Mouse (Mus musculus) liver, embryonic 14.5 days (tissue): ENCODE measurements around the gene Id3. TPM values are rescaled to one million over a fixed set of nuclear protein-coding genes. Genes with fewer than 3 reads are reported as not detected.

ENCODE experiments used
- ATAC-seq: fragments of 200-750 bp; cut with Nextera tagmentation; 2 replicates; pipeline ENCODE4 v1.8.0; 2017; ENCODE audit warnings: moderate number of reproducible peaks, mild to moderate bottlenecking, moderate library complexity; ENCODE audit not compliant: insufficient read depth
- DNase-seq, 3 experiments: peaks; one replicate each; pipeline ENCODE4 v3.0.0-alpha.2; 2012 to 2013; ENCODE audit warnings: low read depth in 3 of 3, low spot score in 3 of 3
- H3K27ac ChIP-seq: fragments of 300-500 bp; sonication (generic); 2 replicates; pipeline ENCODE4 v1.5.1; 2014; ENCODE audit warnings: moderate library complexity, mild to moderate bottlenecking, control low read depth, inconsistent platforms
- H3K27me3 ChIP-seq: fragments of 300-500 bp; sonication (generic); 2 replicates; pipeline ENCODE4 v1.6.1; 2014; ENCODE audit warnings: mild to moderate bottlenecking, low read length, moderate library complexity; ENCODE audit not compliant: control insufficient read depth, insufficient read depth
- H3K36me3 ChIP-seq: fragments of 300-500 bp; sonication (generic); replicated peaks from 2 replicates; pipeline ENCODE4 v1.6.1; 2014; ENCODE audit warnings: low read depth; ENCODE audit not compliant: control insufficient read depth, insufficient read depth
- H3K4me1 ChIP-seq, 2 experiments: fragments of 200-500 bp in 1 of 2; fragments of 300-500 bp in 1 of 2; sonication (generic) in 1 of 2; replicated peaks; 2 replicates each; pipeline ENCODE4 v1.6.1; 2012 to 2014; ENCODE audit warnings: antibody characterized with exemption in 1 of 2, inconsistent platforms in 1 of 2, low read length in 1 of 2; ENCODE audit not compliant: control insufficient read depth in 2 of 2, insufficient read depth in 2 of 2
- H3K4me2 ChIP-seq: fragments of 300-500 bp; sonication (generic); 2 replicates; pipeline ENCODE4 v1.6.1; 2014; ENCODE audit warnings: low read depth, mild to moderate bottlenecking, control low read depth, moderate library complexity
- H3K4me3 ChIP-seq, 2 experiments: fragments of 200-500 bp in 1 of 2; fragments of 300-500 bp in 1 of 2; sonication (generic) in 1 of 2; 2 replicates each; pipeline ENCODE4 v1.5.1; 2012 to 2014; ENCODE audit warnings: low read depth in 2 of 2, low read length in 2 of 2, mild to moderate bottlenecking in 2 of 2, control low read depth in 1 of 2, inconsistent platforms in 1 of 2, moderate library complexity in 1 of 2; ENCODE audit not compliant: insufficient read depth in 1 of 2
- H3K9ac ChIP-seq: fragments of 300-500 bp; sonication (generic); replicated peaks from 2 replicates; pipeline ENCODE4 v1.6.1; 2014; ENCODE audit warnings: mild to moderate bottlenecking, control low read depth, moderate library complexity
- H3K9me3 ChIP-seq: fragments of 300-500 bp; sonication (generic); 2 replicates; pipeline ENCODE4 v1.6.1; 2016; ENCODE audit warnings: low read length, mixed read lengths; ENCODE audit not compliant: control insufficient read depth
- CTCF ChIP-seq: IDR thresholded peaks from 2 replicates; pipeline ENCODE4 v1.5.1; 2016; ENCODE audit warnings: antibody characterized with exemption, low read depth, control low read depth
- EP300 ChIP-seq: IDR thresholded peaks from 2 replicates; pipeline ENCODE4 v1.6.1; 2016; ENCODE audit warnings: antibody characterized with exemption, low read depth
- WGBS: fragments of 180-500 bp; shearing (Covaris S2); extraction: QIAGEN DNeasy Blood & Tissue Kit; methylation state at CpG from one replicate; pipeline ENCODE4 v1.1.7; 2014; ENCODE audit not compliant: insufficient replicate concordance; 5-methylcytosine and 5-hydroxymethylcytosine counted together
- polyA plus RNA-seq, 2 experiments: library from polyadenylated mRNA; depleted of rRNA in 1 of 2; stranded (reverse) in 1 of 2; unstranded in 1 of 2; fragments of >200 nt; fragmentation: Nextera tagmentation in 1 of 2; extraction: Ambion mirVana in 1 of 2; gene quantifications; 2 replicates each; pipeline versions ENCODE4 v1.2.1 to v1.2.3; 2012 to 2014

Gene Id3
- polyA plus RNA-seq, 2 experiments: 23.0 to 33.8 TPM

DNA sequence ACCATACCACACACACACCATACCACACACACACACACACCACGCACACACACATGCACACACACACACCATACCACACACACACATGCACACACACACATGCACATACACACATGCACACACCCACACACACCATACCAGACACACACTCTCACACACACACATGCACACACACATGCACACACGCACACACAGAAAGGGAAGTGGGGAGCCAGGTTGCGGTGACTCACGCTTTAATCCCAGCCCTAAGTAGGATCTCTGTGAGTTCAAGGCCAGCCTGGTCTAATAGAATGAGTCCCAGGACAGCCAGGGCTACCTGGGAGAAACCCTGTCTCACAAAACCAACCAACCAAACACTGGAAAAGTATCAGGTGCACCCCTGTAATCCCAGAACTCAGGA is 18.7 kb upstream of the Id3 start:
- no peak overlapping the region for H3K4me2 ChIP-seq
- ATAC-seq (no peak), DNase-seq (no peak)
- 80% methylated on average over 4 of the region's 4 CpGs for WGBS
- no peaks in the 10 kb centered on the region for H3K36me3 ChIP-seq
- H3K9me3 ChIP-seq: no peaks in the 10 kb centered on the region
- TF ChIP-seq EP300 (no peak), CTCF (no peak)
- no peak overlapping the region for H3K4me3 ChIP-seq
- no peak overlapping the region for H3K9ac ChIP-seq
- H3K4me1 ChIP-seq: peaks cover 0 to 4% of the 10 kb centered on the region in 2 experiments; a peak in 1 of 4 replicates
- no peak overlapping the region for H3K27ac ChIP-seq
- no peaks in the 10 kb centered on the region for H3K27me3 ChIP-seq

GRCm38 (mm10) chr4:136125458-136125857 is 17.8 kb upstream of the Id3 start:
- no peak for TF ChIP-seq EP300
- no peak for TF ChIP-seq CTCF
- H3K4me2 ChIP-seq: no peak overlapping the region
- H3K36me3 ChIP-seq: no peaks in the 10 kb centered on the region
- no peaks in the 10 kb centered on the region for H3K27me3 ChIP-seq
- H3K9ac ChIP-seq: no peak overlapping the region
- ATAC-seq (no peak), DNase-seq (no peak)
- no peaks in the 10 kb centered on the region for H3K9me3 ChIP-seq
- 67% methylated on average over 11 of the region's 11 CpGs for WGBS
- H3K4me1 ChIP-seq: peaks cover 0 to 2% of the 10 kb centered on the region in 2 experiments; a peak in 1 of 4 replicates
- no peak overlapping the region for H3K27ac ChIP-seq
- no peak overlapping the region for H3K4me3 ChIP-seq

DNA sequence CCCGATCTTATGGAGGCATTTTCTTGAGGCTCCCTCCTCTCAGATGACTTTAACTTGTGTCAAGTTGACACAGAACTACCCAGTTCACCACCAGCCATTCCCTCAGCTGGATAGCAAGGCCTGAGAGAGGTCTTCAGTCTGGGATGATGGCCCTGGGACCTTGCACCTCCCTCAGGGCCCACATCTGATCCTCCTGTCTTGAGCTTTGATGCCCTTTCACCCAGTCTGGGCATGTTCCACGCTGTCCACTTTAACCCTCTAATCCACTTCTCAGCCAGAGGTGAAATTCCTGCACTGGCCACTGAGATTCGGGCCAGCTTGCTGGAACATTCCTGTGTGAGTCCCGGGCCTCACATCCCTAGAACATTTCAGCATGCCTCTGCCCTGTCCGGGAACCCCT is 17.3 kb upstream of the Id3 start:
- Histone ChIP-seq H3K27ac (no peak overlapping the region), H3K9me3 (no peaks in the 10 kb centered on the region), H3K9ac (no peak overlapping the region), H3K4me1 (peaks cover 0 to 2% of the 10 kb centered on the region in 2 experiments; a peak in 1 of 4 replicates), H3K27me3 (no peaks in the 10 kb centered on the region), H3K4me2 (no peak overlapping the region), H3K4me3 (no peak overlapping the region), H3K36me3 (no peaks in the 10 kb centered on the region)
- no peak for TF ChIP-seq EP300
- TF ChIP-seq CTCF: no peak
- no peak for DNase-seq
- WGBS: 59% methylated on average over 5 of the region's 5 CpGs
- no peak for ATAC-seq

DNA sequence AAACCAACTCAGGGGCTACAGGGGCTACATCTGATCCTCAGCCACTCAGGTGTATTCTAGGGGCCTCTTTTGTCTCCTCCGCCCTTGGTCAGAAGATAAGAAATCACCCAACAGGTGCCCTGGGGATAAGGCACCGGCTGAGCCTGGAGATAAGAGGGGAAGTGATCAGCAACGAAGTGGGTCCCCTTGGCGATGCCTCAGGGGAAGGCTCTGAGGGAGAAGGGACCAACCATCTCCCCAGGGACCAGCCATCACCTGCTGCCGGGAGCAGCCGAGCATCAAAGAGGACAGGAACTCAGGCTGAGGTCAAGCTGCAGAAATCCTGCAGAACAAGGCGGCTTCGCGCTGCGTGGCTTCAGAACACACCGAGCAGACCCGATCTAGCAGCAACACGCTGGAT is 15.6 kb upstream of the Id3 start:
- H3K27me3 ChIP-seq: no peaks in the 10 kb centered on the region; the same call in 1 of the 2 replicates
- peaks cover 0 to 2% of the 10 kb centered on the region in 2 experiments; a peak in 1 of 4 replicates for H3K4me1 ChIP-seq
- no peak overlapping the region for H3K9ac ChIP-seq
- 40% methylated on average over 13 of the region's 13 CpGs for WGBS
- no peak overlapping the region for H3K4me3 ChIP-seq
- H3K36me3 ChIP-seq: no peaks in the 10 kb centered on the region
- ATAC-seq (no peak), DNase-seq (no peak)
- H3K4me2 ChIP-seq: no peak overlapping the region
- H3K9me3 ChIP-seq: no peaks in the 10 kb centered on the region
- no peak for TF ChIP-seq EP300
- no peak for TF ChIP-seq CTCF
- H3K27ac ChIP-seq: no peak overlapping the region

DNA sequence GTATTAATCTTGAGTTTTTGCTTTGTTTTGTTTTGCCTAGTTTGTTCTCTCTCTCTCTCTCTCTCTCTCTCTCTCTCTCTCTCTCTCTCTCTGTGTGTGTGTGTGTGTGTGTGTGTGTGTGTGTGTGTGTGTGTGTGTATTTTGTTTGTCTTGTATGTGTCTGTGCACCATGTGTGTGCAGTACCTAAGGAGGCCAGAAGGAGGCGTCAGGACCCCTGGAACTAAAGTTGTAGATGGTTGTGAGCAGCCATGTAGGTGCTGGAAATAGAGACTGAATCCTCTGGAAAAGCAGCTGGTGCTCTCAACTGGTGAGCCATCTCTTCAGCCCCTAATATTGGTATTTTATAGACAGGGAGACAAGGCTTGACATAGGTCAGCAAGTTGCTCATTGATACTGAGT is 13.5 kb upstream of the Id3 start:
- Histone ChIP-seq H3K36me3 (no peaks in the 10 kb centered on the region), H3K4me2 (no peak overlapping the region), H3K9ac (no peak overlapping the region), H3K9me3 (no peaks in the 10 kb centered on the region), H3K27ac (no peak overlapping the region), H3K4me3 (no peak overlapping the region), H3K27me3 (peaks cover 16% of the 10 kb centered on the region), H3K4me1 (0 out of 4 replicates have a peak, but pooled peaks cover 0 to 4% of the 10 kb centered on the region in 2 experiments)
- no peak for DNase-seq
- 42% methylated on average over 1 of the region's 1 CpGs for WGBS
- TF ChIP-seq EP300 (no peak), CTCF (peak; percentile 39)
- ATAC-seq: no peak
